Comparison of ENCODE assay signal across 8 mouse cellular contexts in the genomic region with DNA sequence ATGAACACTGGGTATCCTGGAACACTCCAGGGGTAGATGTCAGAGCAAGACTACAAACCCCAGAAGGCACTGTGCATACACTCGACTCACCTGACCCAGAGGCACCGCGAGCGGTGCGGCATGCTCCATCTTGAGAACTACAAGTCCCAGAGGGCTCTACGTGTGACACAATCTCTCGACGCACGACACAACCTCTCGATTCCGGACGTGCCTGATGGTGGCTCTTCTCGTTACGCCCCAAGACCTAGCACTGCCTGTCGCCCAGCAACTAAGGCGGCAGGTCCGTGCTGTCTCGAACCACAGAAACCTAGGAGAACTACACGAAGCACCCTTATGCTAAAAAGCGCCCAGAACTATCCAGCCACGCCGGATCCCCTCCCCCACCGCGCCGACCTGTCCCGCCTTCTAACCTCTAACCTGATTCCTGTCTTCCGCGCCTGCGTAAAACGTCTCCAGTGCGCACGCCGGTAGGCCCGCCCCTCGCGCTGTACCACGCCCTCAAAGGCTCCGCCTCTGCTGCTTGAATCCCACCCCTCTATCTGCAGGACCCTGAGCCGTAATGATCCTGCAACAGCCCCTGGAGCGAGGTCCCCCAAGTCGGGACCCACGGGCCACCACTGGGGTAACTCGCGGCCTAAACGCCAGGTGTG. TPM values are rescaled to one million over a fixed set of nuclear protein-coding genes. Genes with fewer than 3 reads are reported as not detected.
DNase-seq lines count a peak whose midpoint lies in the region; ATAC-seq and TF ChIP-seq lines count a peak whose summit lies in the region.

A gene (plus strand): TSS at position 173 of the 650 bp plus-strand sequence.
A gene (minus strand): TSS at position 459 of the 650 bp plus-strand sequence.

- WGBS in hindbrain, postnatal 0 days, result under 1% methylated on average over 45 of the region's 45 CpGs

- no peak for TF ChIP-seq CTCF in gastrocnemius, adult 2 months (IDR thresholded peaks at IDR 0.05)
- TF ChIP-seq CTCF in hindbrain, postnatal 0 days (IDR thresholded peaks at IDR 0.05; ENCODE audit: low read depth), result peak; percentile 43; the same call in 1 of the 2 replicates
- no peak for TF ChIP-seq CTCF in left cerebral cortex, adult 2 months (IDR thresholded peaks at IDR 0.05)

- no peaks in the 10 kb centered on the region for H3K9me3 ChIP-seq in hindbrain, postnatal 0 days (ENCODE audit: low read length)

- ATAC-seq in common myeloid progenitor, adult 5-6 weeks (replicated peaks; ENCODE audit: low read depth, poor library complexity, severe bottlenecking), result peak; percentile 74
- peak; percentile 95 for ATAC-seq in hindbrain, postnatal 0 days
- peak; percentile 84 for ATAC-seq in megakaryocyte, adult 5-6 weeks (ENCODE audit: poor library complexity, severe bottlenecking)

- peak within 1 kb of the TSS; percentile 75 for H3K4me2 ChIP-seq in hindbrain, postnatal 0 days (ENCODE audit: low read depth, low read length)

- peak; percentile 99 for DNase-seq in ZHBTc4 (ENCODE audit: low read depth, low spot score)
- DNase-seq in gastrocnemius, adult 2 months, result peak; percentile 94
- peak; percentile 98 for DNase-seq in hindbrain, postnatal 0 days (ENCODE audit: low spot score)
- DNase-seq in left cerebral cortex, adult 2 months (ENCODE audit: extremely low spot score in 1 of 2, low spot score in 2 of 2), result peak; percentile 90 to 93
- DNase-seq in right cerebral cortex, adult 2 months (ENCODE audit: low spot score in 2 of 2), result peak; percentile 92 to 96
- DNase-seq in urinary bladder, postnatal 14 days (ENCODE audit: low spot score), result peak; percentile 93

- intact Hi-C loops in gastrocnemius, adult 2 months (cut with DNase I), result loop anchor here (5.0 kb wide), 1 partner anchor 121 kb away; no protein-coding TSS in a partner anchor
- intact Hi-C loops in left cerebral cortex, adult 2 months (cut with DNase I), result loop anchor here (1.0 to 5.0 kb wide), 2 partner anchors 27 to 121 kb away; no protein-coding TSS in a partner anchor

- peaks cover 3% of the 10 kb centered on the region; the same call in 1 of the 2 replicates for H3K27me3 ChIP-seq in hindbrain, postnatal 0 days (ENCODE audit: insufficient read depth, low read length)

- peak within 1 kb of the TSS; percentile 93 for H3K27ac ChIP-seq in gastrocnemius, adult 2 months
- H3K27ac ChIP-seq in hindbrain, postnatal 0 days, result peak within 1 kb of the TSS; percentile 82
- H3K27ac ChIP-seq in left cerebral cortex, adult 2 months, result peak within 1 kb of the TSS; percentile 99

- peak within 1 kb of the TSS; percentile 63 for H3K9ac ChIP-seq in hindbrain, postnatal 0 days (replicated peaks; ENCODE audit: low read length)

- peak within 1 kb of the TSS; percentile 78 for H3K4me3 ChIP-seq in gastrocnemius, adult 2 months
- peak within 1 kb of the TSS; percentile 66 for H3K4me3 ChIP-seq in hindbrain, postnatal 0 days (ENCODE audit: low read length)
- H3K4me3 ChIP-seq in left cerebral cortex, adult 2 months, result peak within 1 kb of the TSS; percentile 75

- peaks cover 19% of the 10 kb centered on the region for H3K4me1 ChIP-seq in hindbrain, postnatal 0 days (ENCODE audit: insufficient read depth, low read length)

- 0 out of 2 replicates have a peak, but pooled peaks cover 4% of the 10 kb centered on the region for H3K36me3 ChIP-seq in hindbrain, postnatal 0 days (ENCODE audit: insufficient read depth, low read length)

RNA-seq across cellular contexts. Expression of the first gene that starts in this region (rescaled TPM):
- total RNA-seq in common myeloid progenitor, adult 5-6 weeks (2017), result 19.2 and 26.9 TPM in 2 replicates
- 100 to 1,000 TPM; 112 to 137 TPM for total RNA-seq in gastrocnemius, adult 2 months (2021)
- 107 and 126 TPM in 2 replicates for total RNA-seq in hindbrain, postnatal 0 days (2014; rRNA removed)
- polyA plus RNA-seq in hindbrain, postnatal 0 days (2015; fragmentation: Nextera tagmentation; extraction: Ambion mirVana), result 209 and 217 TPM in 2 replicates
- 100 to 1,000 TPM; 127 to 129 TPM for total RNA-seq in left cerebral cortex, adult 2 months (2021)
- 67.4 and 97.1 TPM in 2 replicates for total RNA-seq in megakaryocyte, adult 5-6 weeks (2015)
- 38.1 and 52.4 TPM in 2 replicates for total RNA-seq in megakaryocyte, adult 5-6 weeks (2017)

RNA-seq across cellular contexts. Expression of the second gene that starts in this region (rescaled TPM):
- 44.6 and 55.5 TPM in 2 replicates for total RNA-seq in common myeloid progenitor, adult 5-6 weeks (2017)
- 1 to 10 TPM; 6.3 to 8.8 TPM for total RNA-seq in gastrocnemius, adult 2 months (2021)
- total RNA-seq in hindbrain, postnatal 0 days (2014; rRNA removed), result 16.1 and 28.1 TPM in 2 replicates
- 28.4 and 29.1 TPM in 2 replicates for polyA plus RNA-seq in hindbrain, postnatal 0 days (2015; fragmentation: Nextera tagmentation; extraction: Ambion mirVana)
- 1 to 10 TPM; 5.5 to 7.2 TPM for total RNA-seq in left cerebral cortex, adult 2 months (2021)
- 26.5 and 26.8 TPM in 2 replicates for total RNA-seq in megakaryocyte, adult 5-6 weeks (2015)
- 38.5 and 45.2 TPM in 2 replicates for total RNA-seq in megakaryocyte, adult 5-6 weeks (2017)

Comparison
In these comparisons a context has a peak if more than half of its experiments do, and no peak if none do; other contexts are left out.
1. Peak in every context shown above with its lines: DNase-seq, ATAC-seq, H3K4me3 ChIP-seq and H3K27ac ChIP-seq.